Mouse (Mus musculus): ENCODE measurements around the gene Cntn5. TPM values are rescaled to one million over a fixed set of nuclear protein-coding genes. Genes with fewer than 3 reads are reported as not detected.

Gene Cntn5
- polyA plus RNA-seq, 1 experiment: not detected

DNA sequence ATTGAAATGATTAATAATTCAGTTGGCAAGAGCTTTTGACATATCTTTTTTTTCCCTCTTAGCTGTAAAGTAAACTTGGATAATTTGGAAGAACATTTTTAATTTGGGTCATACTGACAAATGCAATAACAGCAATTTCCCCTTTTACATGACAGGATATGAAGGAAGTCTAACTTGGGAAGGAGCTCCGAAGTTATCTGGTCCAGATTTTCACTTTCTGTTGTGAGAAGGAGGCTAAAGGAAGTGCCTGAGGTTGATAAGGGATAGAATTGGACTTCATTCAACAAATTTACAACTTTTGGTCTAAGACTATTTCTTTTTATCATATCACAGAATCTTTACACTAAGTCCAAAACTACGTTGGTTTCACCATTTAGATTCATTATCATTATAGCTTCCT, 1074.3 kb downstream of the Cntn5 start:
- no peak overlapping the region for H3K4me3 ChIP-seq (replicated peaks)
- no peaks in the 10 kb centered on the region for H3K27me3 ChIP-seq (replicated peaks)
- no peaks in the 10 kb centered on the region for H3K36me3 ChIP-seq (replicated peaks; ENCODE audit: low read length)
- TF ChIP-seq FLI1 (IDR thresholded peaks at IDR 0.05; ENCODE audit: low read length): no peak
- TF ChIP-seq GATA1 (IDR thresholded peaks at IDR 0.05; ENCODE audit: borderline replicate concordance, low read length): no peak
- H3K9me3 ChIP-seq: no peaks in the 10 kb centered on the region
- H3K4me1 ChIP-seq: no peaks in the 10 kb centered on the region; the same call in 1 of the 2 replicates

DNA sequence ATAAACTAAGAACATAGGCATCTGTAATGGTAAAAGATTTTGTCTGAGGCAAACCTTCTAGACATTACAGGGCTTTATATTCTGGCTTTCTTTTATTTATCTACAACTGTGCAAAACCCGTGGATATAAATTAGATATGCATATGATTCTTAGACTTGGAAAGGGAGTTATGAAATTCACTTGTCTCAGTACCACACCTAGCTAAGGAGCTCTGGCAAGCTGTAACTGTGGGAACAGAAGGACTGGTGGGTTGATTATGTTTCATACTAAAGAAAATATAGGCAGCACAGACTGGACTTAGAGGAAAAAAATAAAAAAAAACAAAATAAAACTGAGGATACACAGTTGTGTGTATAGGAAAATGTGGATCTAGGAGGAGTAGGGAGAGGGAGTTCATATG, 1084.6 kb downstream of the Cntn5 start:
- no peak overlapping the region for H3K4me3 ChIP-seq (replicated peaks)
- no peaks in the 10 kb centered on the region for H3K4me1 ChIP-seq
- H3K27me3 ChIP-seq (replicated peaks): no peaks in the 10 kb centered on the region
- no peaks in the 10 kb centered on the region for H3K9me3 ChIP-seq
- TF ChIP-seq FLI1 (IDR thresholded peaks at IDR 0.05; ENCODE audit: low read length) (no peak), GATA1 (IDR thresholded peaks at IDR 0.05; ENCODE audit: borderline replicate concordance, low read length) (no peak)
- H3K36me3 ChIP-seq (replicated peaks; ENCODE audit: low read length): no peaks in the 10 kb centered on the region

DNA sequence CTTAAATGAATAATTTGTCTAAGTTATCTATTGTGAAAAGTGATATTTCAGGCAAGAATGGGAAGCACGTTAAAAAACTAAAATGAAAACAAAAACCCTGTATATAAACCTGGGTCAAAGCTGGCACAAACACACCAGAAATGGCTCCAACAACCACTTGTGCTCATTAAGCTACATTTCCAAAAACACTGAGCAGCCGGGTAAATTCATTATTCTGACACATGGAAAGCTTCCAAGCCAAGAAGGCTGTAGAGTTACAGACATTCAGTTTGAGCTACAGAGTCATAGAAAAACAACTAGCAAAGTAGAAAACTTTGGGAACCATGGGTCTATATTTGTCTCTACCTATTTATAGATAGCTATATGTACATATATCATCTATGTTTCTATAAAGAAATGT, 1087.1 kb downstream of the Cntn5 start:
- Histone ChIP-seq H3K9me3 (no peaks in the 10 kb centered on the region), H3K4me3 (replicated peaks) (no peak overlapping the region), H3K4me1 (no peaks in the 10 kb centered on the region), H3K27me3 (replicated peaks) (no peaks in the 10 kb centered on the region), H3K36me3 (replicated peaks; ENCODE audit: low read length) (no peaks in the 10 kb centered on the region)
- TF ChIP-seq GATA1 (IDR thresholded peaks at IDR 0.05; ENCODE audit: borderline replicate concordance, low read length) (no peak), FLI1 (IDR thresholded peaks at IDR 0.05; ENCODE audit: low read length) (no peak)

DNA sequence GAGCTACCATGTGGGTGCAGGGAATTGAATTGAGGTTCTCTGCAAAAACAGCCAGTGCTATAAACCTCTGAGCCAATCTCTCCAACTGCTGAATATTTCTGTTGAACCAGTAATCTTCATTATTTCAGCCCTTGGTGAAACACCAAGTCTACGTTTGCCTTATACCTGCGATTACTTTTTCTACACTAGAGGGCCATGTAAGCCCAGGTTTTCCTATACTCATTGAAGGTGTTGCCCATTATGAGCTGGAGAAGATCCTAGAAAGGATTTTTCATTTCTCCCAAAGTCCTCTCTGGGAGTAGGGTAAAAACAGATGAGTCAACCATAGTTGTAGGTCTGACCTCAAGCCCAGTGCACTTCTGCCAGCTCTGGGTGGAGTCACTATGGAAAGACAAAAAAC, 1105.0 kb downstream of the Cntn5 start:
- H3K4me3 ChIP-seq (replicated peaks): no peak overlapping the region
- H3K36me3 ChIP-seq (replicated peaks; ENCODE audit: low read length): no peaks in the 10 kb centered on the region
- no peak for TF ChIP-seq GATA1 (IDR thresholded peaks at IDR 0.05; ENCODE audit: borderline replicate concordance, low read length)
- TF ChIP-seq FLI1 (IDR thresholded peaks at IDR 0.05; ENCODE audit: low read length): no peak
- no peaks in the 10 kb centered on the region for H3K9me3 ChIP-seq
- H3K27me3 ChIP-seq (replicated peaks): no peaks in the 10 kb centered on the region
- no peaks in the 10 kb centered on the region for H3K4me1 ChIP-seq

DNA sequence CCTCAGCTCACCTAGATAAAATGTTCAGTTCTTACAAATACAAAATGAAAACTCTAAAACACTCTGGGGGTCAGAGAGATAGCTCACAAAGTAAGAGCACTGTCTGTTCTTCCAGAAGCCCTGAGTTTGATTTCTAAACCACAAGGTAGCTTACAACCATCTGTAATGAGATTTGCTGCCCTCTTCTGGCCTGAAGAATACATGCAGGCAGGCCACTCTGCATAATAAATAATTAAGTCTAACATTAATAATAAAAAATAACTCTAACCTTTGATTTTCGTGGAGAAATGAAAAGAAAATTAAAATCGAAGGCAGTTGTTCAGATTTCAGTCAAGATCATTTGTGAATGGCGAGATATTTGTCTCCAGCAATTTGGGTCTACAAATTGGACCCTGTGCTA, 1120.9 kb downstream of the Cntn5 start:
- TF ChIP-seq GATA1 (IDR thresholded peaks at IDR 0.05; ENCODE audit: borderline replicate concordance, low read length): no peak
- TF ChIP-seq FLI1 (IDR thresholded peaks at IDR 0.05; ENCODE audit: low read length): no peak
- Histone ChIP-seq H3K4me3 (replicated peaks) (no peak overlapping the region), H3K36me3 (replicated peaks; ENCODE audit: low read length) (no peaks in the 10 kb centered on the region), H3K4me1 (no peaks in the 10 kb centered on the region), H3K9me3 (no peaks in the 10 kb centered on the region), H3K27me3 (replicated peaks) (no peaks in the 10 kb centered on the region)

DNA sequence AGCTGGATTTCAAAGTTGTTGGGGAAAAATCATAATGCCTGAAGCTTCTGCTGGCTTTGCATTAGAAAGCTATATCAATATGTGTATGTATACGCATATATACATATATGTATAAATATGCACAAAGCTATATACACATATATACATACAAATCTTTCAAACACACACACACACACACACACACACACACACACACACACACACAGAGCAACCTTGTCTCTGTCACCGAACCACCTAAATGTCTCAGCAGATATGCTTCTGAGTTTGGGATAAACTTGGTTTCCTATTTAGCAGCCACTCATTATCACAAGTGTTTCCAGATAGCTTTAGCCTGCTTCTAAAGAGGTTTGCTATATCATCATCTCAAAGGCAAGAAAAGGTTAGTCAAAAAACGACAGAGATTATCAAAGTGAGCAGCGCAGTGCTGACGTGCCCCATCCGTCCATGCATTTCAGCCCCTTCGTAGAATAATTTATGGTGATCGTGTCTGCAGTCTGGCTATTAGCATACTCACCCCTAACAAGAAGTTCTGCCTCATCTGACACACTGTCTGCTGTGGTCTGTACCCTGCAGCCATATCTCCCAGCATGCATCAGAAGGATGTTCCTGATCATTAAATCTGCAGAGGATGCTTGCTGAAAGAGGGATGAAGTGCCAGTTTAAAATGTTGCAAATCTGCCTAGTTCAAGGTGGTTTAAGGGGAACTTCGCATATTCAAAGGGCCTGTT, 1123.3 kb downstream of the Cntn5 start:
- no peaks in the 10 kb centered on the region for H3K36me3 ChIP-seq (replicated peaks; ENCODE audit: low read length)
- TF ChIP-seq GATA1 (IDR thresholded peaks at IDR 0.05; ENCODE audit: borderline replicate concordance, low read length): no peak
- no peak for TF ChIP-seq FLI1 (IDR thresholded peaks at IDR 0.05; ENCODE audit: low read length)
- H3K4me1 ChIP-seq: no peaks in the 10 kb centered on the region
- H3K27me3 ChIP-seq (replicated peaks): no peaks in the 10 kb centered on the region
- H3K9me3 ChIP-seq: no peaks in the 10 kb centered on the region
- no peak overlapping the region for H3K4me3 ChIP-seq (replicated peaks)

DNA sequence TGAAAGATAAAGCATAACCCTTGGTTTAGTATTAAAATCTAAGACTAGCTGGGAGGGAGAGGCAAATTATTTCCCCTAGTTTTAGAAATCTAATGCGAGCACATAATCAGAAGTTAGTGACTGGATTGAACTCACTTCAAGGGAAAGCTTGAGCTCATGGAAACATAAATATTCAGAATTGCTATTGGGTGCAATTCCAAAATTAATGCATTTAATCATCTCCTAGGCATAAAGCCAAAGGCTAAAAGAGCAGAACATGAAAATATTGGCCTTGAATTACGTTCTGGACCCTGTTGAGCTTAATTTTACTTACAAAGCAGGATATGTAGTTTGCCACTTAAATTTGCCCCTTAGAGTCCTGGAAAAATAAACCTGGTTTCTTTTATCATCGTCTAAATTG, 1124.9 kb downstream of the Cntn5 start:
- Histone ChIP-seq H3K36me3 (replicated peaks; ENCODE audit: low read length) (no peaks in the 10 kb centered on the region), H3K4me1 (no peaks in the 10 kb centered on the region), H3K4me3 (replicated peaks) (no peak overlapping the region), H3K9me3 (no peaks in the 10 kb centered on the region), H3K27me3 (replicated peaks) (no peaks in the 10 kb centered on the region)
- TF ChIP-seq FLI1 (IDR thresholded peaks at IDR 0.05; ENCODE audit: low read length) (no peak), GATA1 (IDR thresholded peaks at IDR 0.05; ENCODE audit: borderline replicate concordance, low read length) (no peak)

DNA sequence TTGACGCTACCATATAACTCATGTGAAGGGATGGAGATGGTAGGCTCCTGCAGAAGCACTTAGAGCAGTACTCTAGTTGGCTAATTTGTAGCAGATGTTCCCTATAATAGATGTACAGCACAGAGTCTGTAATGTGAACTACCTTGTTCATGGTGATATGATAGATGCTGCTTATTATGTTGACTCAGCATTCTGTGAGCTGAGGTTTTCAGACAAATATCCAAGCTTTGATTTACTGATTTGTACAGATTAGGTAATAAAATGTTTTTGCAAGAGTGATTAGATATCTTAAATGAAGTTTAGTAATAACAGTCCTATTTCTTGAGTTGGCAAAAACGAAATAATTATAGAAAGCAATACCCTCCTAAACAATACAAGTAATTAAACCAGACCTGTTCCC, 1133.8 kb downstream of the Cntn5 start:
- H3K9me3 ChIP-seq: no peaks in the 10 kb centered on the region
- TF ChIP-seq GATA1 (IDR thresholded peaks at IDR 0.05; ENCODE audit: borderline replicate concordance, low read length): no peak
- TF ChIP-seq FLI1 (IDR thresholded peaks at IDR 0.05; ENCODE audit: low read length): no peak
- no peaks in the 10 kb centered on the region for H3K36me3 ChIP-seq (replicated peaks; ENCODE audit: low read length)
- no peaks in the 10 kb centered on the region for H3K4me1 ChIP-seq
- no peak overlapping the region for H3K4me3 ChIP-seq (replicated peaks)
- no peaks in the 10 kb centered on the region for H3K27me3 ChIP-seq (replicated peaks)

DNA sequence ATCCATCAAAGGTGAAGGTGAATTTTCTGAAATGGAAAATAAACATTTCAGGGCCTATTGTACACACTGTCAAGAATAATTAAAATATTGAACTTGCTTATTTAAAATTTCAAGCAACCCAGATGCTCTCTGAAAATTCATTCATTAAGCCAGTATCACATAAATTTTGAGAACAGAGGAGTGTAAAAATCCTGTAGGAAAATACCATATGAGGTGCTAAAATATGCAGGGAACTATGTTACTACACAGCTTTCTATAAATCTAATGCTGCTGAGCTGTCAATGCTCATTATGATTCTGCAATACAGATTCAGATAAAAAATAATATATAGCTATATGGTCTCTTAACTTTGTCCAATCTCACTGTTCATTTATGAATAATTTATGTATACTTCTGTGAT, 1134.9 kb downstream of the Cntn5 start:
- no peaks in the 10 kb centered on the region for H3K9me3 ChIP-seq
- no peaks in the 10 kb centered on the region for H3K36me3 ChIP-seq (replicated peaks; ENCODE audit: low read length)
- H3K4me1 ChIP-seq: no peaks in the 10 kb centered on the region
- TF ChIP-seq GATA1 (IDR thresholded peaks at IDR 0.05; ENCODE audit: borderline replicate concordance, low read length): no peak
- no peak for TF ChIP-seq FLI1 (IDR thresholded peaks at IDR 0.05; ENCODE audit: low read length)
- H3K27me3 ChIP-seq (replicated peaks): no peaks in the 10 kb centered on the region
- no peak overlapping the region for H3K4me3 ChIP-seq (replicated peaks)

DNA sequence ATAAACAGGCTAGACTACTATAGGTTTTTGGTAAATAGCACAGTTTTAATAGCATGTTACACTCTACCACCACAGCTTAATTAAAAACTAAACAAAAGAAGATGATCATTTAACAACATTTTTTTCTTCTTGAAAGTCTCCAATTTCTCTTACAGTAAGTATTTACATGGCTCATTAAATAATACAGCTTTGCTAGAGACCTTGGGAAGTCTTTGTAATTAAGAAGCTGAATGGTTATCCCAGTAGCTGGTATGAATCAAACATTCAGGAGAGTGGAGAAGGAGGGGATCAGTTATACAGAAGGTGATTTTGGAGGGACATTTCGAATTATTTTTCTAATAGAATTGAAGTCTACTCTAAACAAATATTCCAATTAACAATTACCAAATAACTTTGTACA, 1186.4 kb downstream of the Cntn5 start:
- H3K36me3 ChIP-seq (replicated peaks; ENCODE audit: low read length): no peaks in the 10 kb centered on the region
- H3K4me3 ChIP-seq (replicated peaks): no peak overlapping the region
- no peak for TF ChIP-seq GATA1 (IDR thresholded peaks at IDR 0.05; ENCODE audit: borderline replicate concordance, low read length)
- no peak for TF ChIP-seq FLI1 (IDR thresholded peaks at IDR 0.05; ENCODE audit: low read length)
- H3K4me1 ChIP-seq: no peaks in the 10 kb centered on the region
- H3K27me3 ChIP-seq (replicated peaks): no peaks in the 10 kb centered on the region
- peaks cover 2% of the 10 kb centered on the region; the same call in 1 of the 2 replicates for H3K9me3 ChIP-seq
